Mouse (Mus musculus): ENCODE measurements around the gene Wnt4.

Gene Wnt4

GRCm38 (mm10) chr4:137281273-137281672, 4.0 kb downstream of the Wnt4 start:
- DNase-seq, result no peak

GRCm38 (mm10) chr4:137282122-137282521, 4.8 kb downstream of the Wnt4 start:
- DNase-seq, result no peak

- no peak for DNase-seq
Observed at GRCm38 (mm10) chr4:137282584-137283406, 5.5 kb downstream of the Wnt4 start.

- DNase-seq, result no peak
Observed at GRCm38 (mm10) chr4:137283407-137283732, 6.1 kb downstream of the Wnt4 start.

- no peak for DNase-seq
Observed at GRCm38 (mm10) chr4:137285876-137286661, 8.8 kb downstream of the Wnt4 start.

GRCm38 (mm10) chr4:137286662-137286953, 9.3 kb downstream of the Wnt4 start:
- no peak for DNase-seq

- no peak for DNase-seq
Observed at GRCm38 (mm10) chr4:137287206-137287605, 9.9 kb downstream of the Wnt4 start.

- DNase-seq, result peak; percentile 86
Observed at GRCm38 (mm10) chr4:137287818-137288217, 10.5 kb downstream of the Wnt4 start.

GRCm38 (mm10) chr4:137289701-137290100, 12.4 kb downstream of the Wnt4 start:
- DNase-seq, result no peak

GRCm38 (mm10) chr4:137290250-137290649, 13.0 kb downstream of the Wnt4 start:
- DNase-seq, result no peak

GRCm38 (mm10) chr4:137292625-137293024, 15.3 kb downstream of the Wnt4 start:
- no peak for DNase-seq

- DNase-seq, result no peak
Observed at GRCm38 (mm10) chr4:137294032-137294431, 16.7 kb downstream of the Wnt4 start.

- DNase-seq, result no peak
Observed at GRCm38 (mm10) chr4:137294474-137294873, 17.2 kb downstream of the Wnt4 start.

GRCm38 (mm10) chr4:137294951-137295350, 17.7 kb downstream of the Wnt4 start:
- DNase-seq, result no peak

GRCm38 (mm10) chr4:137297611-137298010, 20.3 kb downstream of the Wnt4 start:
- DNase-seq, result no peak

GRCm38 (mm10) chr4:137298406-137298805, 21.1 kb downstream of the Wnt4 start:
- peak; percentile 69 for DNase-seq

GRCm38 (mm10) chr4:137300227-137300626, 22.9 kb downstream of the Wnt4 start:
- DNase-seq, result no peak

GRCm38 (mm10) chr4:137301635-137302034, 24.3 kb downstream of the Wnt4 start:
- DNase-seq, result peak; percentile 61

GRCm38 (mm10) chr4:137304106-137304505, 26.8 kb downstream of the Wnt4 start:
- no peak for DNase-seq

GRCm38 (mm10) chr4:137305066-137305465, 27.8 kb downstream of the Wnt4 start:
- no peak for DNase-seq

- peak; percentile 77 for DNase-seq
Observed at GRCm38 (mm10) chr4:137305831-137306576, 28.7 kb downstream of the Wnt4 start.

GRCm38 (mm10) chr4:137306577-137306888, 29.2 kb downstream of the Wnt4 start:
- DNase-seq, result no peak

- DNase-seq, result peak; percentile 49
Observed at GRCm38 (mm10) chr4:137306991-137307706, 29.9 kb downstream of the Wnt4 start.
